Comparison of ENCODE assay signal across 14 mouse cellular contexts in the genomic region with DNA sequence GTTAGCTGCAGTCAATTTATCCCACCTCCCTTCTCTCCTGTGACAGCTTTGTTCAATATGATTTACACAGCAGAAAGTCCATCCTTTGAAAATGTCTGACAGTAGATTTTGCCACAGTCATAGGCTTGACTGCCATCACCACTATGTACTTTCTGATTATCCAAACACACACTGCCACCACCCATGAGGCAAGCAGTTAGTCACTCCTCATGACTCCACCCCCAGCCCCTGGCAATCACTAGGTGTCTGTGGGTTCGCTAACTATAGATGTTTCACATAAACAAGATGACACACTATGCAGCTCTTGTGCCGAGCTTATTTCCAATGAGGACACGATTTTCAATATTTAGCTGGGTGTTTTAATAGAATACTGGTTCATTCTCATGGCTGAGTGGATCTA.
"Had no signal": no experiment of that assay in that cellular context is flagged by ENCODE, and none has a peak within 500 bp of the region (broad histone marks: within the 10 kb centered on the region; RNA-seq: fewer than 3 reads in every experiment).

No protein-coding gene starts in this region.

- H3K27me3 ChIP-seq: limb, embryonic 15.5 days; midbrain, embryonic 12.5 days; neural tube, embryonic 15.5 days had no signal

- H3K9me3 ChIP-seq: limb, embryonic 15.5 days; midbrain, embryonic 12.5 days; neural tube, embryonic 15.5 days had no signal

- H3K4me1 ChIP-seq: limb, embryonic 15.5 days; midbrain, embryonic 12.5 days; neural tube, embryonic 15.5 days had no signal

- H3K9ac ChIP-seq: limb, embryonic 15.5 days; liver, embryonic 14.5 days; lung, embryonic 14.5 days; midbrain, embryonic 12.5 days; neural tube, embryonic 15.5 days had no signal

- DNase-seq: kidney, adult 11 months; kidney, adult 9 months; kidney, postnatal 10 days; kidney, postnatal 4 days; right cerebral cortex, postnatal 14 days; thymus, adult 2 months; thymus, postnatal 25 days had no signal

- H3K36me3 ChIP-seq: midbrain, embryonic 12.5 days; neural tube, embryonic 15.5 days had no signal

- H3K4me3 ChIP-seq: left cerebral cortex, adult 2 months; limb, embryonic 15.5 days; midbrain, embryonic 12.5 days; myocyte; neural tube, embryonic 15.5 days had no signal

- H3K27ac ChIP-seq: left cerebral cortex, adult 2 months; limb, embryonic 15.5 days; liver, embryonic 14.5 days; midbrain, embryonic 12.5 days; neural tube, embryonic 15.5 days had no signal

- H3K4me2 ChIP-seq: limb, embryonic 15.5 days; lung, embryonic 14.5 days; midbrain, embryonic 12.5 days; neural tube, embryonic 15.5 days had no signal
